Mouse (Mus musculus): Measurements from ENCODE around the gene Taf7l. TPM values are rescaled to one million over a fixed set of nuclear protein-coding genes. Genes with fewer than 3 reads are reported as not detected.

The Taf7l gene
- 0.13 TPM in 1 of 2 replicates, not detected in the other for polyA plus RNA-seq (2012; rRNA removed)

- TF ChIP-seq POLR2A (IDR thresholded peaks at IDR 0.05; ENCODE audit: extremely low read depth, insufficient read depth, low read length): no peak
- TF ChIP-seq CTCF (IDR thresholded peaks at IDR 0.05; ENCODE audit: extremely low read depth, insufficient read depth, low read length): no peak
- Histone ChIP-seq H3K4me3 (ENCODE audit: insufficient read depth, low read length) (no peak within 1 kb of the TSS), H3K4me1 (ENCODE audit: control insufficient read depth, insufficient read depth, low read length) (no peaks in the 10 kb centered on the region), H3K27ac (ENCODE audit: insufficient read depth, low read length) (no peak within 1 kb of the TSS)
Observed at GRCm38 (mm10) chrX:134476290-134476689, at the start of gene Taf7l. Gene Taf7l (minus strand): TSS chrX:134476490.

GRCm38 (mm10) chrX:134525260-134525659 lies 49.0 kb upstream of the Taf7l start:
- TF ChIP-seq POLR2A (IDR thresholded peaks at IDR 0.05; ENCODE audit: extremely low read depth, insufficient read depth, low read length) (no peak), CTCF (IDR thresholded peaks at IDR 0.05; ENCODE audit: extremely low read depth, insufficient read depth, low read length) (no peak)
- Histone ChIP-seq H3K4me1 (ENCODE audit: control insufficient read depth, insufficient read depth, low read length) (no peaks in the 10 kb centered on the region), H3K27ac (ENCODE audit: insufficient read depth, low read length) (no peak overlapping the region), H3K4me3 (ENCODE audit: insufficient read depth, low read length) (no peak overlapping the region)

GRCm38 (mm10) chrX:134523772-134524171 lies 47.5 kb upstream of the Taf7l start:
- no peak overlapping the region for H3K27ac ChIP-seq (ENCODE audit: insufficient read depth, low read length)
- no peaks in the 10 kb centered on the region for H3K4me1 ChIP-seq (ENCODE audit: control insufficient read depth, insufficient read depth, low read length)
- no peak overlapping the region for H3K4me3 ChIP-seq (ENCODE audit: insufficient read depth, low read length)
- TF ChIP-seq CTCF (IDR thresholded peaks at IDR 0.05; ENCODE audit: extremely low read depth, insufficient read depth, low read length): no peak
- TF ChIP-seq POLR2A (IDR thresholded peaks at IDR 0.05; ENCODE audit: extremely low read depth, insufficient read depth, low read length): no peak

- Histone ChIP-seq H3K4me1 (ENCODE audit: control insufficient read depth, insufficient read depth, low read length) (no peaks in the 10 kb centered on the region), H3K27ac (ENCODE audit: insufficient read depth, low read length) (no peak overlapping the region), H3K4me3 (ENCODE audit: insufficient read depth, low read length) (no peak overlapping the region)
- TF ChIP-seq POLR2A (IDR thresholded peaks at IDR 0.05; ENCODE audit: extremely low read depth, insufficient read depth, low read length) (no peak), CTCF (IDR thresholded peaks at IDR 0.05; ENCODE audit: extremely low read depth, insufficient read depth, low read length) (peak; percentile 44)
Observed at GRCm38 (mm10) chrX:134509473-134509872, 33.2 kb upstream of the Taf7l start.

GRCm38 (mm10) chrX:134507977-134508376 lies 31.7 kb upstream of the Taf7l start:
- TF ChIP-seq POLR2A (IDR thresholded peaks at IDR 0.05; ENCODE audit: extremely low read depth, insufficient read depth, low read length) (no peak), CTCF (IDR thresholded peaks at IDR 0.05; ENCODE audit: extremely low read depth, insufficient read depth, low read length) (no peak)
- Histone ChIP-seq H3K27ac (ENCODE audit: insufficient read depth, low read length) (no peak overlapping the region), H3K4me3 (ENCODE audit: insufficient read depth, low read length) (no peak overlapping the region), H3K4me1 (ENCODE audit: control insufficient read depth, insufficient read depth, low read length) (no peaks in the 10 kb centered on the region)

GRCm38 (mm10) chrX:134500651-134501050 lies 24.4 kb upstream of the Taf7l start:
- no peak overlapping the region for H3K27ac ChIP-seq (ENCODE audit: insufficient read depth, low read length)
- H3K4me1 ChIP-seq (ENCODE audit: control insufficient read depth, insufficient read depth, low read length): no peaks in the 10 kb centered on the region
- no peak overlapping the region for H3K4me3 ChIP-seq (ENCODE audit: insufficient read depth, low read length)
- TF ChIP-seq POLR2A (IDR thresholded peaks at IDR 0.05; ENCODE audit: extremely low read depth, insufficient read depth, low read length) (no peak), CTCF (IDR thresholded peaks at IDR 0.05; ENCODE audit: extremely low read depth, insufficient read depth, low read length) (no peak)

GRCm38 (mm10) chrX:134481720-134482119 lies 5.4 kb upstream of the Taf7l start:
- no peak overlapping the region for H3K27ac ChIP-seq (ENCODE audit: insufficient read depth, low read length)
- H3K4me1 ChIP-seq (ENCODE audit: control insufficient read depth, insufficient read depth, low read length): no peaks in the 10 kb centered on the region
- H3K4me3 ChIP-seq (ENCODE audit: insufficient read depth, low read length): no peak overlapping the region
- TF ChIP-seq POLR2A (IDR thresholded peaks at IDR 0.05; ENCODE audit: extremely low read depth, insufficient read depth, low read length) (no peak), CTCF (IDR thresholded peaks at IDR 0.05; ENCODE audit: extremely low read depth, insufficient read depth, low read length) (no peak)

GRCm38 (mm10) chrX:134474988-134475710 lies 1.1 kb downstream of the Taf7l start:
- TF ChIP-seq POLR2A (IDR thresholded peaks at IDR 0.05; ENCODE audit: extremely low read depth, insufficient read depth, low read length): no peak
- no peak for TF ChIP-seq CTCF (IDR thresholded peaks at IDR 0.05; ENCODE audit: extremely low read depth, insufficient read depth, low read length)
- no peak overlapping the region for H3K4me3 ChIP-seq (ENCODE audit: insufficient read depth, low read length)
- H3K27ac ChIP-seq (ENCODE audit: insufficient read depth, low read length): no peak overlapping the region
- H3K4me1 ChIP-seq (ENCODE audit: control insufficient read depth, insufficient read depth, low read length): no peaks in the 10 kb centered on the region

- H3K27ac ChIP-seq (ENCODE audit: insufficient read depth, low read length): no peak overlapping the region
- TF ChIP-seq CTCF (IDR thresholded peaks at IDR 0.05; ENCODE audit: extremely low read depth, insufficient read depth, low read length): no peak
- no peak for TF ChIP-seq POLR2A (IDR thresholded peaks at IDR 0.05; ENCODE audit: extremely low read depth, insufficient read depth, low read length)
- peaks cover 7% of the 10 kb centered on the region for H3K4me1 ChIP-seq (ENCODE audit: control insufficient read depth, insufficient read depth, low read length)
- no peak overlapping the region for H3K4me3 ChIP-seq (ENCODE audit: insufficient read depth, low read length)
Observed at GRCm38 (mm10) chrX:134427307-134427706, 49.0 kb downstream of the Taf7l start.

- H3K4me3 ChIP-seq (ENCODE audit: insufficient read depth, low read length): no peak overlapping the region
- peaks cover 8% of the 10 kb centered on the region for H3K4me1 ChIP-seq (ENCODE audit: control insufficient read depth, insufficient read depth, low read length)
- no peak overlapping the region for H3K27ac ChIP-seq (ENCODE audit: insufficient read depth, low read length)
- no peak for TF ChIP-seq CTCF (IDR thresholded peaks at IDR 0.05; ENCODE audit: extremely low read depth, insufficient read depth, low read length)
Observed at GRCm38 (mm10) chrX:134426819-134427218, 49.5 kb downstream of the Taf7l start.
